Mouse (Mus musculus) lung, postnatal 0 days (tissue): ENCODE data around the gene Srpr.

Source experiments
- CTCF ChIP-seq: IDR thresholded peaks from 2 replicates; pipeline ENCODE4 v1.5.1; 2016; ENCODE audit warnings: antibody characterized with exemption, mild to moderate bottlenecking
- EP300 ChIP-seq: IDR thresholded peaks from 2 replicates; pipeline ENCODE4 v1.6.1; 2016; ENCODE audit warnings: antibody characterized with exemption, mild to moderate bottlenecking, control low read depth

DNA sequence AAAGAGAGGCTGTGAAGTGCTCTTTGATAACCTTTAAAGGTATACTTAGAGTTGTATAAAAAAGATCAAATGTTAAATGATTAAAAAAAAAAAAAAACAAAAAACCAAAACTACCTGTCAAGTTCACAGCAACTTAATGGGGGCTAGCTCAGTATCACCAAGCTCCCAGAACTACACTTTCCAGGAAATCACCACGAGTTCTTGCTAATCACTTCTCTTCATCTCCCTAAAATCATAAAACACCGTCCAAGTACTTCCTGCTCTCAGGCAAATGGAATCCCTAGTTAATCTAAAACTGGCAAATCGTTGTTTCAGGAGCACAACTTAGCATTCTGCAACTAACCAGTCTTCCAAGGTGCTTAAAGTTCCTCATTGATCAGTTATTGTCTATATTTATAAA, 64.5 kb downstream of the Srpr start:
- TF ChIP-seq CTCF (no peak), EP300 (no peak)
